Mouse (Mus musculus): ENCODE results near the gene Samd4b.
"Not testable (repeated sequence)": the region's sequence is repeated elsewhere in the genome, so short reads cannot be mapped to it uniquely, and the experiment has no call there.

The Samd4b gene

GRCm38 (mm10) chr7:28562371-28562770 is 35.6 kb downstream of the Samd4b start:
- DNase-seq (ENCODE audit: low spot score in 2 of 2), result no peak

DNA sequence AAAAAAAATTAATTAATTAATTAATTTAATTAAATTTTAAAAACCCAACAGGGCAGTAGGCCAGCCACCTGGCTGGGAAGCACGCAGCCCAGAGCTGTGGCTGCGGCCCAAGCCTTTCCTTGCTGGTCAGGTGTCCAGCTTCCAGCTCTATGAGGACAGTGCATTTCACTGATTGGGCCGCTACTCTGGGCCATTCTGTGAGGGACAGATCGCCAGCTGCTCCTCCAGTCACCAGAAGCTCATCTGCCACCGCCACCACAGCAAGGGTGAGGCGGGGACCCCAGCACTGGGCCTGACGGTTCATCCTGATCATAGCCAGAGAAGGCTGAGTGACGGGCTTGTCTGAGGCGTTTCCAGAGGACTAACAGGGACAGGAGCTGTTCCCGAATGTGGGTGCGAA is 36.0 kb downstream of the Samd4b start:
- no peak for DNase-seq (ENCODE audit: low spot score in 2 of 2)

DNA sequence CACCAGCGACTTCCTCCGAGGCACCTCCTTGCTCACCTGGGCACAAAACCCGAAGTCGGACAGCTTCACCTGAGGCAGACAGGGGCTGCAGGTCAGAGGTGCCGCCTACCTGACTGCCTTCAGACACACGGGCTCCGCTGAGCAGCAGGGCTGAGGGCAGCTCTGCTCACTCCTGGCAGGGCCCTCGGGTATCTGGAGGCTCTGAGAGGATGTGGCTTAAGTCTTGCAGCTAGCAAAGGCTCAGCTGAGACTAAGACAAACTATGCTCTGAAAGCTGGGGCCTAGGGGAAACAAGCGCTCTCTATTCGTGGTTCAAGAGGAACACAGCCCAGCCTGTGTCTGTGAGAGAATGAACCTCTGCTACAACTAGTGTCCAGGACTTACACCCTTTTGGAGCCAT is 37.1 kb downstream of the Samd4b start:
- DNase-seq (ENCODE audit: low spot score in 2 of 2), result no peak

- peak; percentile 61 to 64 for DNase-seq (ENCODE audit: low spot score in 2 of 2)
Observed at GRCm38 (mm10) chr7:28558486-28558885, 39.5 kb downstream of the Samd4b start.

GRCm38 (mm10) chr7:28557708-28558107 is 40.2 kb downstream of the Samd4b start:
- DNase-seq (ENCODE audit: low spot score in 2 of 2), result no peak

DNA sequence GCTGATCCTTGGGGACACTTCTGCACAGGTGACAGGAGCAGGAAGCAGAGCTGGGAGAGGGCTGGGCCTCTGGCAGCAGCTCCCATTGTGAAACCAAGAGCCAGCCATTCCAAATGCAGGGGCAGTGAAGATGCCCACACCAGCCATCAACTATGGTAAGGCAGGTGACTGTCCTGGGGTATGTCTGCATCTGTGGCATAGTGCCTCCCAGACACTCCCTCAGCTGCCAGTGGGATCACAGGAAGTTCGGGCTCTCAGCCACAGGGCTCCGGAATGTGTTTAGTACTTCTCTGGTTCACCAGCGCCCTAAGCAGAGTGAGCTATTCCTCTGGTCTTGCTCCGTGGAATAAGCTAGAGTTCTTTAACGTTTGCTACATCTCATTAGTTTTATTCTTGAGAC is 40.9 kb downstream of the Samd4b start:
- no peak for DNase-seq (ENCODE audit: low spot score in 2 of 2)

DNA sequence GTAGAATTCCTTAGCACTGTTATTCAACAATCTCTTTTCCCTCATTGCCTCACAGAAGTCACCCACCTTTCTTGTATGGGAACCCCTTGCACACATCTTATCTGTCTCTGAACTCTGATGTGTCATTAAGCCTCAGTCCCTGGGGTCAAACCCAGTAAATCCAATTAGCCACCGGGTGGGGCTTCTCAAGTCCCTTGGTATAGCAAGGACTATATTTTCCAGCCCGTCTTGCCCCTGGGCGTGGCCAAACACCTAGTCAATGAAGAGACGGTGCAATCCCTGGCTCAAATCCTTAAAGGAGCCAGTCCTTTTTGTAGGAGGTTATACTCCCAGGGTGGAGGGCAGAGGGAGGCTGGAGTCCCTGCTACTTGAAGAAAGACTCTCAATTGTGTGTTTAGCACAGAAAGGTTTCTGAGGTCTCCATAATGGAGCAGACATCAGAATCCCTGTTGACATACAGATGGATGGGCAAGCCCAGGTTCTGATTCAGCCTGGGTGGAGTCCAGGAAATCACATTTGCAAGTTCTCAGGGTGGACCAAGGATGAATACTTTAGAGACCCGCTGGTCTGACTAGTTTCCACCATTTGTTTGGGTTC is 41.9 kb downstream of the Samd4b start:
- DNase-seq (ENCODE audit: low spot score in 2 of 2), result no peak

DNA sequence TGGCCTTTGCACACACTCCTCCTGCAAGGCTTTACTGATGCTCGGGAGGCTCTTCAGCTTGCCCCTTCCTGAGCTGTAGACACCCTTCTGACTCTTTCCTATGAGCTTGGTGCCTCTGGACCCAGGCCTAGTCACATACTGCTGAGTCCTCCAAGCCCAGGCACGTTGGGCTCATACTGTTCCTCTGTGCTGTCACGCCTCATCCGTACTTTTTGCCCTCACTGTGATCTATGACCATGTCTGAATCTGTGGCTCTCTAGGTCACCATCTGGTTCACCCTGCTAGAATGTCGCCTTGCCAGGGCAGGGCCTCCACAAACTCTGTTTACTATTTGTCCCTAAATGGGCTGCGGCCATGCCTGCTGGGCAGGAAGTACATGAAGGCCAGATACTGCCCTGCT is 44.9 kb downstream of the Samd4b start:
- DNase-seq (ENCODE audit: low spot score in 2 of 2), result no peak

GRCm38 (mm10) chr7:28547628-28548027 is 50.3 kb downstream of the Samd4b start:
- DNase-seq (ENCODE audit: low spot score in 2 of 2), result no peak

- DNase-seq (ENCODE audit: low spot score in 2 of 2), result no peak
Observed at GRCm38 (mm10) chr7:28547154-28547553, 50.8 kb downstream of the Samd4b start, which contains the start of gene Nccrp1. Gene Nccrp1, minus strand, starts transcription at chr7:28547254.

DNA sequence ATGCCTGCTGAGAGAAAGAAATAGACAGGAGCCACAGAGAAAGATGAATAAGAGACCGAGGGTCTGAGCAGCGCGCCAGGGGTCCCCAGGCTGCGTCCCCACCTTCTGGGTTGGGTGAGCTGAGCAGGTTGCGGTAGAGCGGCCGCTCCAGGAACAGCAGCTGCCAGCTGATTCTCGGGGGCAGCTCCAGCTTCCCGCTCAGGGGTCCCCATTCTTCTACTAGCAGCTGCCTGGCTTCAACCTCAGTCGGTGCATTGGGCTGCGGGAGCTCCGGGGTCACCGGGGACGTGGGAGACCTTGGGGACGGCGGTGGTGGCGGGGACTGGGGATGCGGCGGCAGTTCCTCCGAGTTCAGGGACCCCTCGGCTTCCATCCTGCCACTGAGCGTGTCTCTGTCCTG is 51.3 kb downstream of the Samd4b start:
- no peak for DNase-seq (ENCODE audit: low spot score in 2 of 2)

- no peak for DNase-seq (ENCODE audit: low spot score in 2 of 2)
Observed at GRCm38 (mm10) chr7:28545891-28546210, 52.1 kb downstream of the Samd4b start.

DNA sequence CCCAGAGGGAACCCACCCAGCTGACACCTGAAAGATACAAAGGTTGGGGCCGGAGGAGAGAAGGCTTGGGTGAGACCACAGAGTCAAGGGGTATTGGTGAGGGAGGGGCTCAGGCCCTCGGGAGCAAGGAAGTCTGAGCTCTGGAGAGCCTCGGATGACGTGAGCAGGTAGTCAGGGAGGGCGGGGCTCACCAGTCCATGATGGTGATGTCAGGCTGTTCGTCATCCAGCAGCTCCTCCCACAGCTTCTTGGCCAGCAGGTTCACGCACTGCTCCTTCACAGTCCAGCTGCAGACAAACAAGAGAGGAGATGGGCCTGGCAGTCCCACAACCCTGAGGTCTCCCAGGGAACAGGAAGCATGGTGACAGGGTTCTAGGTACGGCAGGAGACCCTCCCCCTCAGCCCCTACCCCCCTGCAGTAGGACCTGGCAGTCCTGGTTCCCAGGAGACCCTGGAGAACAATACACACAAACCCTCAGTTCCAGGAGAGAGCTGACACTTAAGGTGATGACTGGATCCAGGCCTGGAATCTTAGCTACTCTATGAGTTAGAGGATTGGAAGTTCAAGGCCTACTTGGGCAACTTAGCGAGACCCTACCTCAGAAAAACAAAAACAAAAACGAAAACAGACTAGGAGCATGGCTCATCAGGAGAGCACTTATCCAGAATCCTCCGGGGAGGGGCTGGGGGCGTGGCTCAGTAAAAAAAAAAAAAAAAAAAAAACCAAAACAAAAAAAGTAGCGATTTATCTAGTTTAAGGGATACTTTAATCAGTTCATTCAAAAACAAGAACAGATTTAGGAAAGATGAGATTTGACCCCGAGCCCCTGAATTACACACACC is 52.7 kb downstream of the Samd4b start:
- DNase-seq (ENCODE audit: low spot score in 2 of 2), result no peak

DNA sequence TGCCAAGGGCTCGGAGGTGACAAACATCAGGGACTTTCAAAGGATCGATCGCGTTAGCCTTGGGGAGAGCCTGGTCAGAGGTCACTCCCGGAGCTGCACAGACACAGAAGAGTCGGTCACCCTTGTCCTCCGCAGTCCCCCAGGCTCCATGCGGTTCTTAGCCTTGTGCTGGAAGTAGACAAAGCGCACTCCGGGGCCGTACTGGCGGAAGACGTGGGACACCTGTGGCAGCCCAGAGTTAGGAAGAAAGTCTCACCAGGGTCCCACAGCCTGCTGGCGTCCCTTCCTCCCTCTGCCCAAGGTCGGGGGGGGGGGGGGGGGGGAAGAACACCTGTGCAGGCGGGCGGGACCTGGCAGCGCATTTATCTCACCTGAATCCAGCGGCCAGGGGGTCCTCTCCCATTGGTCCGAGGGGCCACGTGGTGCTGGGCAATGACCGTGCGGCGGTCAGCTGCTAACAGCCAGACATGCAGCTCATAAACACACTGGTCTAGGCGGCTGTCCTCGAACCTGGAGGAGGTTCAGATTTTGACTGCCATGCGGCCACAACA is 53.8 kb downstream of the Samd4b start:
- no peak for DNase-seq (ENCODE audit: low spot score in 2 of 2)

- DNase-seq (ENCODE audit: low spot score in 2 of 2), result no peak
Observed at GRCm38 (mm10) chr7:28540526-28540925, 57.4 kb downstream of the Samd4b start, which contains the start of gene Sycn. Gene Sycn, plus strand, starts transcription at chr7:28540885.

DNA sequence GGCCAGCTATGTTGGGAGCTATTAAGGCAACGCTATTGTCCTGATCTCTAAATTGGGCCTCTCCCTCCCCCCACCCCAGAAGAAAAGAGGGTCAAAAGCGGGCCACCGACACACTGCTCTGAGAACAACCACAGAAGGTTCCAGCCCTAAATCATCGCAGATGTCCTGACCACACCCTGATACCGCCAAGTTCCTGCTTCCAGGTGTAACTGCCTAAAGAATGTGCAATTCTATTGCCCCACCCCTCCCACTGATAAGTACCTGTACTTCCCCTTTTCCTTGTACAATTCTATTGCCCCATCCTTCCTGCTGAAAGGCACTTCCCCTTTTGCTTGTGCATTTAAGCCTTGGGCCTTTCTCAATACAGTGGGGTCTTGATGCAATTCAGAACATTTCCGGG is 59.1 kb downstream of the Samd4b start:
- DNase-seq (ENCODE audit: low spot score in 2 of 2), result not testable (repeated sequence)

DNA sequence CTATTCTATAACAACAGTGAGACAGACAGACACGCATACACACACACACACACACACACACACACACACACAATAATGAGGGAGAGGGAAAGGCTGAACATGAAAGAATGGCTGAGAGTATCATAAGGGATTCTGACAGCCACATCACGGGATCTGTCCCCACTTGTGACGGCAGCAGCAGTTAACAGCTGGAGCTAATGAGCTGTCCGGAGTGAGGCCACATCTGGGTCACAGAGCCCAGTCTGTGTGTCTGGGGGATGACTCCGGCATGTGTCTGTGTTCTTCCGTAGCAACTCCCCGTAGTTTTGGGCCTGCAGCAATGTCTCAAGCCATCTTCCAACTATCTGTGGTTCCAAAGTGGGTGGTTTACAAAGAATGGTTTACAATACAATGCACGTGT is 65.9 kb downstream of the Samd4b start:
- no peak for DNase-seq (ENCODE audit: low spot score in 2 of 2)

DNA sequence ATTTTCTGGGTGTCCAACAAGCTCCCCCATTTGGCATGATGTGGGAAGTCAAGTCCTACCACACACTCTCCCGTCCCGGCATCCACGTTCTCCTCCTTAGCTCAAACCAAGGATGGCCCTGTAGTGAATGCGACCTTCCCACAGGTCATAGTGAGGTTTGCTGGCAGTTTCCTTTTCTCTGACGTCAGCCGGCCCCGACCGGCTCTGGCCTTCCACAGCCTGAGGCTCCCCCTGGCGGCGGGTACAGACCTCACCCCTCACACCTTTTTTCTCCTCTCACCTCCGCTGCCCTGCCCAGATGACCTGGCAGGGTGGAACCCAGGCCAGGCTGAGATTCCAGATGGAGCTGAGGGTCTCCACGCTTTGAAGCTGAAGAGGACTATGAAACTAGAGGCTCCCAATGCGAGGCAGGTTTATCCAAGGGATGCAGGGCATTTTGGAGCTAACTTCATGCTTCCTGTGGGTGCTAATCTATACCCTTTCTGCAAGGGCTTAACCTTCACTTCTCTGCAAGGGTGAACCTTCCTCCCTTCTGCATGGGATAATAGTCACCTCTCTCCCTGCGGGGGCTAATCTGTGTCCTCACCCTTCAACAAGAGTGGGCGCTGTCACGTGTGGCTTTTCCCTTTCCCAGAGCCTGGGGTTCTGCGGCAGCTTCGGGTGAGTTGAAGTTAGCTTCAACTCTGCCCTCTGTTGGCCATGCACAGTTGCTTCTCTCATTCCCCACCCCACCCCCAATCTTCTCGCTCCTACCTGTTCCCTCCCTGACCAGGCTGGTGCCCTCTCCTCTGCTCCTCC is 69.8 kb downstream of the Samd4b start:
- peak; percentile 60 to 61 for DNase-seq (ENCODE audit: low spot score in 2 of 2)

DNA sequence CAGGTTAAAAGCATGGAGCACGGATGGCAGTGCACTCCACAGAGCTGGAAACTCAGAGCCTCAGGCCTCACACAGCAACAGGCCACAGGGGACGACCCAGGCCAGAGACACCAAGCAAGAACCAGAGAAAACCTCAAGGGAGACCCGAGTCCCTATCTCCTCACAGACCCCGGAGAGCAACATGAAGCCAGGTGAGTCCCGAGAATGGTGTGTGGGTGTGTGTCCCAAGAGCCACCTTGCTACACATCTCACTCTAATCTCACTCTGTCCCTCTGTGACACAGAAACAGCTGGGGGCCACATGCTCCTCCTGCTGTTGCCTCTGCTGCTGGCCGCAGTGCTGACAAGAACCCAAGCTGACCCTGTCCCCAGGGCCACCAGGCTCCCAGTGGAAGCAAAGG is 75.4 kb downstream of the Samd4b start, which contains the start of gene Ifnl3:
Gene Ifnl3, plus strand, starts transcription at position 301 of the 400 bp plus-strand sequence.
- not testable (repeated sequence) for DNase-seq (ENCODE audit: low spot score in 2 of 2)

GRCm38 (mm10) chr7:28511441-28511840 is 86.5 kb downstream of the Samd4b start:
- no peak for DNase-seq (ENCODE audit: low spot score in 2 of 2)

DNA sequence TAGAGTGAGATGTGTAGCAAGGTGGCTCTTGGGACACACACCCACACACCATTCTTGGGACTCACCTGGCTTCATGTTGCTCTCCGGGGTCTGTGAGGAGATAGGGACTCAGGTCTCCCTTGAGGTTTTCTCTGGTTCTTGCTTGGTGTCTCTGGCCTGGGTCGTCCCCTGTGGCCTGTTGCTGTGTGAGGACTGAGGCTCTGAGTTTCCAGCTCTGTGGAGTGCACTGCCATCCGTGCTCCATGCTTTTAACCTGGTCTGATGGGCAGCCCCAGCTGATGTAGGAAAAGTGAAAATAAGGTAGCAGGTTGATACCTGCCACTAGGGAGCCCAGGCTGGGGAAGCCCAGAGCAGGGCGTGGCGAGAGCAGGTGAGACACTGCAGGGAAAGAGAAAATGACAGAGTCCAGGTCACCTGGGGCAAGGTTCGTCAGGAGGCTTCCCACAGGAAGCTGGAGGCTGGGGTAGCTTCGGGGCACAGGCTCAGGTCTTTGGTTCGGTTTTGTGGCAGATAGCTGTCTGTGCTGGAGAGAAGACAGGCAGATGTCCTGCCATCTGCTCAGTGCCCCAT is 87.5 kb downstream of the Samd4b start, which contains the start of gene Ifnl2:
Gene Ifnl2, minus strand, starts transcription at position 51 of the 570 bp plus-strand sequence.
- not testable (repeated sequence) for DNase-seq (ENCODE audit: low spot score in 2 of 2)

- not testable (repeated sequence) for DNase-seq (ENCODE audit: low spot score in 2 of 2)
Observed at GRCm38 (mm10) chr7:28509121-28509520, 88.8 kb downstream of the Samd4b start.

Measured in heart, adult 9 months (tissue).